7 mouse cellular contexts compared by ENCODE assay signal in the genomic region with DNA sequence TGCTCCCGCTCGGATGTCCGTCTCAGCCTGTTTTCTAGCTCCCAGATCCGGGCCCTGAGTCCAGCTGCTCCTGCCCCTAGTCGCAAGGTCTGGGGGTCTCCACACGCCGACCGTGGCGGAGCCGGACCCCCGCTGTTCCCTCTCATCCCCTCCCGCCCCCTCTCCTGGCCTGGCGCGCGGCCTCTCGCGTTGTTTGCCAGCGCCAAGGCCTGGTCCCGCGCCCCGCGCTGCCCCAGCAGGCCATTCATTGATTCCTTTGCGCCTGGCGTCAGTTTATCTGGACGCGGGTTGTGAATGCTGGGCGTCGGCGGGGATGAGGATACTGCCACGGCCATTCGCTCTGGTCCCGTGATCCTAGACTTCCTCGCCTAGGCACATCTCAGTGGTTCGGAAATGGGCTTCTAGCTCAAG. TPM values are rescaled to one million over a fixed set of nuclear protein-coding genes. Genes with fewer than 3 reads are reported as not detected.
DNase-seq lines count a peak whose midpoint lies in the region; ATAC-seq and TF ChIP-seq lines count a peak whose summit lies in the region.

No protein-coding gene starts in this region.

- peak overlapping the region; percentile 76 for H3K9ac ChIP-seq in lung, postnatal 0 days (replicated peaks; ENCODE audit: low read depth)

- ATAC-seq in erythroblast, adult 5-6 weeks (replicated peaks; ENCODE audit: low FRiP score, poor library complexity, severe bottlenecking): peak; percentile 60
- peak; percentile 25 for ATAC-seq in lung, postnatal 0 days

- H3K27me3 ChIP-seq in lung, postnatal 0 days (replicated peaks; ENCODE audit: insufficient read depth, low read length): no peaks in the 10 kb centered on the region
- no peaks in the 10 kb centered on the region for H3K27me3 ChIP-seq in small intestine, adult 2 months (ENCODE audit: control insufficient read depth, insufficient read depth, low read length)

- no peak for TF ChIP-seq EP300 in lung, postnatal 0 days (IDR thresholded peaks at IDR 0.05)

- TF ChIP-seq POLR2A in small intestine, adult 2 months (IDR thresholded peaks at IDR 0.05; ENCODE audit: low read depth, low read length): no peak

- peak overlapping the region; percentile 82 for H3K4me3 ChIP-seq in lung, postnatal 0 days (ENCODE audit: low read depth, low read length)
- peak overlapping the region; percentile 77 for H3K4me3 ChIP-seq in small intestine, adult 2 months (ENCODE audit: low read depth, low read length)

- peaks cover 6% of the 10 kb centered on the region; the same call in 1 of the 2 replicates for H3K4me1 ChIP-seq in lung, postnatal 0 days (ENCODE audit: insufficient read depth, low read depth, low read length)
- H3K4me1 ChIP-seq in small intestine, adult 2 months (ENCODE audit: control insufficient read depth, insufficient read depth, insufficient read length, low read length): peaks cover 3% of the 10 kb centered on the region; the same call in 1 of the 2 replicates

- 2% methylated on average over 32 of the region's 34 CpGs for WGBS in lung, postnatal 0 days
- WGBS in small intestine, adult 2 months: under 1% methylated on average over 34 of the region's 34 CpGs

- peak; percentile 13; the same call in 1 of the 2 replicates for TF ChIP-seq CTCF in lung, postnatal 0 days (IDR thresholded peaks at IDR 0.05)
- TF ChIP-seq CTCF in small intestine, adult 2 months (IDR thresholded peaks at IDR 0.05; ENCODE audit: extremely low read depth, insufficient read length, insufficient replicate concordance, low read depth, low read length): no peak

- peak overlapping the region; percentile 88 for H3K27ac ChIP-seq in lung, postnatal 0 days (ENCODE audit: low read length)
- peak overlapping the region; percentile 94 for H3K27ac ChIP-seq in small intestine, adult 2 months (ENCODE audit: insufficient read depth, low read depth, low read length)

- peak overlapping the region; percentile 76 for H3K4me2 ChIP-seq in lung, postnatal 0 days (replicated peaks; ENCODE audit: low read depth, low read length)

- no peaks in the 10 kb centered on the region for H3K36me3 ChIP-seq in lung, postnatal 0 days (ENCODE audit: insufficient read depth, low read length)
- peaks cover 2% of the 10 kb centered on the region; the same call in 1 of the 2 replicates for H3K36me3 ChIP-seq in small intestine, adult 2 months (ENCODE audit: control insufficient read depth, insufficient read depth, low read length)

- no peaks in the 10 kb centered on the region for H3K9me3 ChIP-seq in lung, postnatal 0 days (ENCODE audit: low read length)

- DNase-seq in ovary, postnatal 36 days (ENCODE audit: low spot score): peak; percentile 59
- no peak for DNase-seq in ovary, postnatal 10 days (ENCODE audit: low spot score)
- peak; percentile 82 for DNase-seq in adrenal gland, postnatal 14 days
- peak; percentile 20 for DNase-seq in hindlimb bud, embryonic 11.5 days (ENCODE audit: extremely low spot score, low read depth, low spot score)
- peak; percentile 63 for DNase-seq in lung, postnatal 0 days (ENCODE audit: low spot score)

RNA-seq across cellular contexts. Expression of gene Cnot9, which starts 0.6 kb away (rescaled TPM):
- total RNA-seq in adrenal gland, postnatal 14 days (2021): 30.8 and 32.2 TPM in 2 replicates
- 12.1 and 15.4 TPM in 2 replicates for total RNA-seq in erythroblast, adult 5-6 weeks (2015; ENCODE audit: low replicate concordance)
- total RNA-seq in erythroblast, adult 5-6 weeks (2017; ENCODE audit: low replicate concordance): 15.9 and 28.2 TPM in 2 replicates
- polyA plus RNA-seq in lung, postnatal 0 days (2015; fragmentation: Nextera tagmentation; extraction: Ambion mirVana): 20.0 and 20.9 TPM in 2 replicates
- 9.0 and 16.4 TPM in 2 replicates for polyA plus RNA-seq in small intestine, adult 2 months (2012; rRNA removed)

RNA-seq across cellular contexts. Expression of gene Plcd4, which starts 36.2 kb away (rescaled TPM):
- total RNA-seq in adrenal gland, postnatal 14 days (2021): 0.34 and 0.44 TPM in 2 replicates
- not detected in 2 replicates for total RNA-seq in erythroblast, adult 5-6 weeks (2015; ENCODE audit: low replicate concordance)
- 1.4 TPM in 1 of 2 replicates, not detected in the other for total RNA-seq in erythroblast, adult 5-6 weeks (2017; ENCODE audit: low replicate concordance)
- polyA plus RNA-seq in lung, postnatal 0 days (2015; fragmentation: Nextera tagmentation; extraction: Ambion mirVana): 0.27 and 0.90 TPM in 2 replicates
- not detected in 2 replicates for polyA plus RNA-seq in small intestine, adult 2 months (2012; rRNA removed)

RNA-seq across cellular contexts. Expression of gene Usp37, which starts 37.6 kb away (rescaled TPM):
- total RNA-seq in adrenal gland, postnatal 14 days (2021): 17.0 and 19.6 TPM in 2 replicates
- 7.1 and 9.8 TPM in 2 replicates for total RNA-seq in erythroblast, adult 5-6 weeks (2015; ENCODE audit: low replicate concordance)
- 12.4 and 28.7 TPM in 2 replicates for total RNA-seq in erythroblast, adult 5-6 weeks (2017; ENCODE audit: low replicate concordance)
- polyA plus RNA-seq in lung, postnatal 0 days (2015; fragmentation: Nextera tagmentation; extraction: Ambion mirVana): 9.1 and 9.8 TPM in 2 replicates
- 0.33 and 1.2 TPM in 2 replicates for polyA plus RNA-seq in small intestine, adult 2 months (2012; rRNA removed)
